Mouse (Mus musculus) liver, embryonic 14.5 days (tissue): ENCODE measurements around the gene Nup205.

Experiments
- CTCF ChIP-seq: IDR thresholded peaks from 2 replicates; pipeline ENCODE4 v1.5.1; 2016; ENCODE audit warnings: antibody characterized with exemption, low read depth, control low read depth
- EP300 ChIP-seq: IDR thresholded peaks from 2 replicates; pipeline ENCODE4 v1.6.1; 2016; ENCODE audit warnings: antibody characterized with exemption, low read depth

GRCm38 (mm10) chr6:35133579-35134488 is 43.4 kb upstream of the Nup205 start, which contains the start of gene Cnot4:
- TF ChIP-seq CTCF (no peak), EP300 (0 out of 2 replicates have a peak, but pooled peaks have one; percentile 20)
